Mouse (Mus musculus) Patski (cell line): ENCODE data around the gene Tmem238. TPM values are rescaled to one million over a fixed set of nuclear protein-coding genes. Genes with fewer than 3 reads are reported as not detected.
"Not testable (repeated sequence)": the region's sequence is repeated elsewhere in the genome, so short reads cannot be mapped to it uniquely, and the experiment has no call there.

Experiments
- ATAC-seq: fragments of 100-300 bp; one replicate; pipeline ENCODE4 v1.8.0; 2021
- CTCF ChIA-PET: fragments of 350-600 bp; sonication (Branson Sonifier 250); formaldehyde crosslinking; loops from one replicate; lab custom pipeline; 2022; ENCODE audit warnings: inconsistent platforms; lab: Charles Lee
- POLR2A ChIA-PET: fragments of 350-600 bp; sonication (Branson Sonifier 250); formaldehyde crosslinking; loops from one replicate; lab custom pipeline; 2022; ENCODE audit warnings: antibody characterized with exemption, inconsistent platforms; lab: Charles Lee
- DNase-seq: peaks from one replicate; pipeline ENCODE4 v3.0.0-alpha.2; 2011; ENCODE audit warnings: low read depth, low spot score
- H3K27me3 ChIP-seq: fragments of 371-371 bp; one replicate; pipeline ENCODE4 v1.5.1; 2021
- CTCF ChIP-seq: fragments of 100-300 bp; IDR thresholded peaks from one replicate; pipeline ENCODE4 v1.5.1; 2021
- in situ Hi-C: fragments of 300-500 bp; cut with MboI; formaldehyde crosslinking; loops from 3 replicates; pipeline ENCODE4 v1.11.1; 2018; ENCODE audit warnings: low pct_unique_long_range_greater_than_20kb, mixed read lengths
- polyA plus RNA-seq: library from polyadenylated mRNA; unstranded; gene quantifications from one replicate; pipeline ENCODE4 v1.2.3, GENCODE M21; 2021

The Tmem238 gene
- 5.7 TPM for polyA plus RNA-seq

DNA sequence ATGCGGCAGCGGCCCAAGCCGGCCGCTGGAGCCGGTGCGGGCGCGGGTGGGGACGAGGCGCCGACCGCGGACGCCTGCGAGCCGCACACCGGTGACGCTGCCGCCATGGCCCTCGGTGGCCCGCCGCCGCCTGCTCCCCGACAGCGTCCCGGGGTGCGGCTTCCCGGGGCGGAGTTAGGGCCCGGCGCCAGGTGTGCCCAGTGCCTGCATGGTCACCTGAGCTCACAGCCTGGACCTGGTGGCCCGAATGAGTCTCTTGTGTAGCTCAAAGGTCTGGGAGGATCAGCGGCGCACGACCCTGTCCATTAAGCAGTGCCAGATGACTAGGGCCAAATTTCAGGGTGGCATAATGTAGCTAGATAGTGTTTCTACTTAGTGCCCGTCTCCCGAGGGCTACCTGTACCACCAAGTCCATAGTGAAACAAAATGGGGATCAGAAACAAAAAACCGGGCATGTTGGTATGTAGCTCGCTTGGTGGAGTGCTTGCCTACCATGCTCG is at the start of gene Tmem238:
Gene Tmem238 (minus strand): TSS at position 221 of the 500 bp plus-strand sequence.
- DNase-seq, result no peak

DNA sequence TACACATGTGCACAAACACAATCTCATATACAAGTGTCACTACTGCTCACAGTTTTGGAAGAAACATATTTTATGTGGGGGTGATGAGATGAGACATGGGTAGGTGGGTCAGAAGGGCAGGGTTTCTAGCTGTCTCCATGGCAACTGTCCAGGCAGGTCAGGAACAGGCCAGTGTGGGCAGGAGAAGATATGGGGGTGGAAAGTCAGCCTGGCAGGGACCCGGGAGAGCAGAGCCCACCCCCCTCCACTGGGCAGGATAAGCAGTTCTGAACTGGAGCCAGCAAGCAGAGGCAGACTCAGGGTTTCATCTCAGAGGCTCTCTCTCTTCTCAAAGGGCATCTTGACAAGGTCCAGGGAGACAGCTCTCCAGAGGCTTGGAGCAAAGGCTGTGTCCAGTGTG is 48.2 kb upstream of the Tmem238 start:
- POLR2A ChIA-PET, result interaction anchor here (0.6 kb wide), 1 partner anchor 18 kb away, joined by 3 read pairs; no protein-coding TSS in a partner anchor
- DNase-seq (no peak), ATAC-seq (no peak)
- in situ Hi-C loops, result no loop called here
- CTCF ChIA-PET, result no interaction called here
- H3K27me3 ChIP-seq, result peaks cover 41% of the 10 kb centered on the region
- no peak for TF ChIP-seq CTCF

More for the DNA sequence above, at the start of gene Tmem238:
- ChIA-PET CTCF (interaction anchor here (0.7 to 1.4 kb wide), 4 partner anchors 8 to 84 kb away, joined by 3 to 4 read pairs (median 3); partner anchors contain the start of gene Kmt5c), POLR2A (interaction anchor here (0.6 to 1.6 kb wide), 6 partner anchors 13 to 104 kb away, joined by 3 to 4 read pairs (median 4); partner anchors contain the start of gene Hspbp1)
- ATAC-seq, result no peak
- no peaks in the 10 kb centered on the region for H3K27me3 ChIP-seq
- in situ Hi-C loops, result no loop called here
- no peak for TF ChIP-seq CTCF

DNA sequence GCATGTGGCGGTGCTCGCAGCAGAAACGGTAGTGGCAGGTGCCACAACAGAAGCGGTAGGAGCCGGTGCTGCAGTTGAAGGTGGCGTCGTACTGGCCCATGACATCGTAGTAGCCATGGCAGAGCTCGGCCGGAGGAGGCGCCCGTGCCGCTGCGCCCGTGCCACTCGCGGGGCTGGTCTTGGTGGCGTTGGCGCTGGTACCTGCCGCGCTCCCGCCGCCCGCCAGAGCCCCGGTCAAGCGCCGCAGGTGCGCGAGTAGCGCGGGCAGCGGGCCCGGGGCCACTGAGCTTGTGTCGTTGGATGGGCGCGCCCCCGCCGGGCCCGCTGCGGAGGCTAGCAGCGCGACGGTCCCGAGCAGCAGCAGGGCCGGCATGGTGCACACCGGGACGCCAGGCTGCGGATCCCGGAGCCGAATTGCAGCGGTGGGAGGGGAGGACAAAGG is 46.9 kb upstream of the Tmem238 start:
- DNase-seq (no peak), ATAC-seq (peak; percentile 78)
- peaks cover 33% of the 10 kb centered on the region for H3K27me3 ChIP-seq
- in situ Hi-C loops, result no loop called here
- peak; percentile 91 for TF ChIP-seq CTCF
- ChIA-PET CTCF (no interaction called here), POLR2A (interaction anchor here (1.2 kb wide), 1 partner anchor 10 kb away, joined by 3 read pairs; no protein-coding TSS in a partner anchor)

GRCm38 (mm10) chr7:4835631-4836327 is 46.3 kb upstream of the Tmem238 start:
- CTCF ChIA-PET, result no interaction called here
- DNase-seq, result no peak

DNA sequence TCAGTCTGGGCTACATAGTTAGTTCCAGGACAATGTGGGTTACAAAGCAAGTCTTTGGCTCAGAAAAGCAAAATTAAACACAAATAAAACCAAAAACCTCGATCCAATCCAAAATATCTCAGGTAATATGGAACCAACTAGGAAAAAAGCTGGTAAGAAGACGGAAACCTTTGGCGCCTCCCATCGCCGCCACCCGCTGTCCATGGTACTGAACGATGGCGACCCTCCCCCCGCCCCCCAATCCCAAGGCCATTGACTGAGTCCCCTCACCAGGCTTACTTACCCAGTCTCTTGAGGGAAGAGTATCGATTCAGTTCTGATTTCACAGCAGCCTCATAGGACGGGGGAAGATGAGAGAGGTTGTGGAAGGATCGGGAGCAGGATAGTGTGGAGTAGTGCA is 41.0 kb upstream of the Tmem238 start:
- ATAC-seq, result no peak
- ChIA-PET POLR2A (no interaction called here), CTCF (no interaction called here)
- no peak for DNase-seq
- in situ Hi-C loops, result no loop called here
- TF ChIP-seq CTCF, result no peak
- peaks cover 20% of the 10 kb centered on the region for H3K27me3 ChIP-seq

More at GRCm38 (mm10) chr7:4835631-4836327, 46.3 kb upstream of the Tmem238 start:
- no peak for TF ChIP-seq CTCF
- in situ Hi-C loops, result no loop called here
- POLR2A ChIA-PET, result interaction anchor here (1.2 kb wide), 1 partner anchor 11 kb away, joined by 3 read pairs; no protein-coding TSS in a partner anchor
- ATAC-seq, result no peak
- peaks cover 35% of the 10 kb centered on the region for H3K27me3 ChIP-seq

GRCm38 (mm10) chr7:4825365-4825764 is 35.9 kb upstream of the Tmem238 start:
- TF ChIP-seq CTCF, result no peak
- H3K27me3 ChIP-seq, result no peaks in the 10 kb centered on the region
- ChIA-PET CTCF (no interaction called here), POLR2A (no interaction called here)
- in situ Hi-C loops, result no loop called here
- no peak for ATAC-seq
- DNase-seq, result no peak

DNA sequence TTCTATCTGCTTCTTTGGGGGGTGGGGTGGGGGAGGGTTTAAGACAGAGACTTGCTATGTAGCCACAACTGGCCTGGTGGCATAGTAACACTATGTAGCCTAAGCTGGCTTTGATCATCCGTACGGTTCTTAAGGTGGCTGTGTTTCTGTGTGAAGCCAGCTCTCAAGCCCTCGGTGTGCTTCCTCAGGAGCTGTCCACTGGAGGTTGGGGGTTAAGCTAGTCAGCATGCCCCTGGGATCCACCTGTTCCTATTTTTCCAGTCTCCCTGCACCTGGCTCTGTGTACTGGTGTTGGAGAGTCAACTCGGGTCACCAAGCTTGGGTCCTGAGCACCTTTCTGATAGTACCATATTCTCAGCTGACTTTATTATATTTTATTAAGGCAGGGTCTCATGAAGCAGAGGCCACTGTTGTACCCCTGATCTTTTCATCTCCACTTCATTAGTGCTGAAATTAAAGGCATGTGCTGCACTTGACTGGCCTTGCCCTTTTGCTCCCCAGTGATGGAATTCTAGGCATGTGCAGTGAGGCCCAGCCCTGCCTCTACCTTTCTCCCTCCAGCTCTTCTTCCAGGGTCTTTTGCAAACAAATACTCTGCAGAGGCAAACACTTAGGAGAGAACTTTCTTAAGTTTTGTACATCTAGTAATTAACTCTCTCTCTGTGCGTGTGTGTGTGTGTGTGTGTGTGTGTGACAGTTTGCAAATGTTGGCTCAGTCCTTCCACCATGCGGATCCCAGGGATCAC is 32.9 kb upstream of the Tmem238 start:
- no peak for TF ChIP-seq CTCF
- DNase-seq, result no peak
- peak; percentile 35 for ATAC-seq
- ChIA-PET POLR2A (no interaction called here), CTCF (no interaction called here)
- no peaks in the 10 kb centered on the region for H3K27me3 ChIP-seq
- in situ Hi-C loops, result no loop called here

GRCm38 (mm10) chr7:4821690-4822089 is 32.2 kb upstream of the Tmem238 start:
- no peaks in the 10 kb centered on the region for H3K27me3 ChIP-seq
- POLR2A ChIA-PET, result no interaction called here
- no peak for TF ChIP-seq CTCF
- ATAC-seq (no peak), DNase-seq (no peak)
- in situ Hi-C loops, result no loop called here
- CTCF ChIA-PET, result no interaction called here

DNA sequence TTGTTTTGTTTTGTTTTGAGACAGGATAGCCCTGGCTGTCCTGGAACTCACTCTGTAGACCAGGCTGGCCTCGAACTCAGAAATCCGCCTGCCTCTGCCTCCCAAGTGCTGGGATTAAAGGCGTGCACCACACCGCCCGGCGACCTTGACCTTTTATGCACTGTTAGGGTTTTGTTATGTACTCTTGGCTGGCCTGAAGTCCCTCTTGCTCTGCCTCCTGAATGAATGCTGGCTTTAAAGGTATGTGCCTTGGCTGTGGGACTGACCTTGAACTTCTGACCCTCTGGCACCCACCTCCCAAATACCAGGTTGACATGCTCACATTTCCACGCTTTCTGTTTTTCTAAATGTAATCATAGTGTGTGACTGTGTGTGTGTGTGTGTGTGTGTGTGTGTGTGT is 31.5 kb upstream of the Tmem238 start:
- POLR2A ChIA-PET, H3K27me3 ChIP-seq, CTCF ChIA-PET, ATAC-seq, in situ Hi-C loops, DNase-seq: not testable (repeated sequence)

GRCm38 (mm10) chr7:4816559-4816958 is 27.1 kb upstream of the Tmem238 start:
- ChIA-PET CTCF (interaction anchor here (1.9 kb wide), 1 partner anchor 123 kb away, joined by 5 read pairs; no protein-coding TSS in a partner anchor), POLR2A (no interaction called here)
- no peaks in the 10 kb centered on the region for H3K27me3 ChIP-seq
- ATAC-seq (no peak), DNase-seq (no peak)
- in situ Hi-C loops, result no loop called here
- no peak for TF ChIP-seq CTCF
